Mouse (Mus musculus) cerebellum, adult 2 months (tissue): ENCODE results near the gene Gm17655. TPM values are rescaled to one million over a fixed set of nuclear protein-coding genes. Genes with fewer than 3 reads are reported as not detected.
"Not testable (repeated sequence)": the region's sequence is repeated elsewhere in the genome, so short reads cannot be mapped to it uniquely, and the experiment has no call there.

Source experiments
- DNase-seq, 2 experiments: peaks; one replicate each; pipeline ENCODE4 v3.0.0; 2021
- H3K27ac ChIP-seq: fragments of 200-500 bp; 2 replicates; pipeline ENCODE4 v1.5.1; 2012; ENCODE audit warnings: low read length, control low read depth, inconsistent platforms; ENCODE audit not compliant: insufficient read depth
- H3K27me3 ChIP-seq: fragments of 200-500 bp; 2 replicates; pipeline ENCODE4 v1.6.1; 2012; ENCODE audit warnings: inconsistent platforms, mild to moderate bottlenecking, low read length, moderate library complexity; ENCODE audit not compliant: control insufficient read depth, insufficient read depth
- H3K4me1 ChIP-seq: fragments of 200-500 bp; 2 replicates; pipeline ENCODE4 v1.6.1; 2011; ENCODE audit warnings: low read length; ENCODE audit not compliant: control insufficient read depth, insufficient read depth
- H3K4me3 ChIP-seq: fragments of 200-500 bp; replicated peaks from 2 replicates; pipeline ENCODE3; 2011; ENCODE audit warnings: mild to moderate bottlenecking, low read depth, low read length, control low read depth; ENCODE audit not compliant: insufficient read depth
- CTCF ChIP-seq: fragments of 200-500 bp; IDR thresholded peaks from 2 replicates; pipeline ENCODE4 v1.5.1; 2011; ENCODE audit warnings: low read depth, mild to moderate bottlenecking, control low read depth, low read length, moderate library complexity, borderline replicate concordance; ENCODE audit not compliant: insufficient read depth
- POLR2A ChIP-seq: fragments of 200-500 bp; IDR thresholded peaks from 2 replicates; pipeline ENCODE4 v1.6.1; 2011; ENCODE audit warnings: low read length, control low read depth, borderline replicate concordance; ENCODE audit not compliant: insufficient read depth
- WGBS: fragments of 180-500 bp; shearing (Covaris S2); methylation state at CpG from one replicate; pipeline ENCODE4 v1.1.7; 2018; 5-methylcytosine and 5-hydroxymethylcytosine counted together
- polyA plus RNA-seq: library from polyadenylated mRNA; depleted of rRNA; stranded (reverse); fragments of >200 nt; gene quantifications from 2 replicates; pipeline ENCODE4 v1.2.3, GENCODE M21; 2012; rRNA removed

Gene Gm17655
- polyA plus RNA-seq, 1 experiment, result 1.6 TPM

DNA sequence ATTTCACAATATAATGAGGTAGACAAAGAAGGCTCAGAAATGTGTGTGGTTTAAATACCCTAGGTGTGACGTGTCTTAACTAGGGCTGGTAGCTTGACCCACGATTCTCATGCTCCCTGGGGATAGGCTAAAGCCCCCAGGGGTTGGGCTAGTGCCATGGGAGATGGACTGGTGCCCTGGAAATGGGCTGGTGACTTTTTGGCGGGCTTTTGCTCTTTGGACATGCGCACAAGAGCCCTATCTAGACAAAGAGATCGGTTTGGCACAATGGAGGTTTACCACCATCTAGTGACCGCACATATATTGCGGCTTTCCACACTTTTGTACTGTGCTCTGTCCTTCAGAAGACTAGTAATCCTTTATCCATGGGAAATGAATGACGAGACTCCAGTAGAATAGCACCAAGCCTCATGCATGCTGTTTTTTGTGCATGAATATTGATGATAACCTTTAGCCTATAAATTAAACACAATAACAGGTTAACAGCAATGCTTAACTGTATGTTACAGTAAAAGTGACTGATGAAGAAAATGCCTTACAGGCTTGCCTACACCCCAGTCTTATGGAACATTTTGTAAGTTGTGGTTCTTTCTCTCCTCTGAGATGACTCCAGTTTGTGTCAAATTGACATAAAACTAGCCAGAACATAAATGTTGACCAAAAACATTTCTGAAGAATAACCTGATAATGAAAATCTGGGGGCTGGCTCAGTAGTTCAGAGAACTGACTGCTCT, 48.5 kb downstream of the Gm17655 start:
- H3K4me1 ChIP-seq, H3K4me3 ChIP-seq, H3K27ac ChIP-seq, H3K27me3 ChIP-seq: not testable (repeated sequence)
- peak; percentile 30 to 42 for DNase-seq
- TF ChIP-seq CTCF, result peak; percentile 61
- WGBS, result 13% methylated on average over 8 of the region's 8 CpGs

- TF ChIP-seq CTCF (no peak), POLR2A (no peak)
- Histone ChIP-seq H3K4me3 (no peak overlapping the region), H3K4me1 (no peaks in the 10 kb centered on the region), H3K27ac (no peak overlapping the region), H3K27me3 (no peaks in the 10 kb centered on the region)
- no peak for DNase-seq
- WGBS, result 21% methylated on average over 9 of the region's 9 CpGs
Observed at GRCm38 (mm10) chr5:110023273-110023672, 49.0 kb downstream of the Gm17655 start.

GRCm38 (mm10) chr5:110015775-110016174, 56.5 kb downstream of the Gm17655 start:
- DNase-seq, H3K27me3 ChIP-seq, H3K4me1 ChIP-seq, H3K27ac ChIP-seq, H3K4me3 ChIP-seq: not testable (repeated sequence)
- 0 out of 2 replicates have a peak, but pooled peaks have one; percentile 9 for TF ChIP-seq CTCF
- WGBS, result 68% methylated on average over 10 of the region's 10 CpGs

Other genes starting within 250 kb of the Gm17655 start
- gene Gm15446, start 149.1 kb downstream of the Gm17655 start, polyA plus RNA-seq, result 0.08 and 0.21 TPM in 2 replicates
- 37.5 and 38.5 TPM in 2 replicates for gene Zfp932, start 76.0 kb downstream of the Gm17655 start, polyA plus RNA-seq
- gene Gm35315, start 21.9 kb upstream of the Gm17655 start, polyA plus RNA-seq, result 0.78 and 0.79 TPM in 2 replicates
- gene Plcxd1, start 27.5 kb upstream of the Gm17655 start, polyA plus RNA-seq, result 7.2 and 7.8 TPM in 2 replicates
- 145 and 152 TPM in 2 replicates for gene Gtpbp6, start 35.7 kb upstream of the Gm17655 start, polyA plus RNA-seq
- 7.0 and 7.5 TPM in 2 replicates for gene Zfp605, start 37.6 kb upstream of the Gm17655 start, polyA plus RNA-seq
- gene Chfr, start 63.3 kb upstream of the Gm17655 start, polyA plus RNA-seq, result 100 and 105 TPM in 2 replicates
- gene Golga3, start 104.2 kb upstream of the Gm17655 start, polyA plus RNA-seq, result 21.7 and 22.5 TPM in 2 replicates
- gene Ankle2, start 158.5 kb upstream of the Gm17655 start, polyA plus RNA-seq, result 22.8 and 23.5 TPM in 2 replicates
- gene Pgam5, start 197.4 kb upstream of the Gm17655 start, polyA plus RNA-seq, result 39.7 and 41.6 TPM in 2 replicates
- 9.5 and 9.9 TPM in 2 replicates for gene Pxmp2, start 213.7 kb upstream of the Gm17655 start, polyA plus RNA-seq
- gene Pole, start 213.8 kb upstream of the Gm17655 start, polyA plus RNA-seq, result 1.3 and 1.6 TPM in 2 replicates